Mouse (Mus musculus): ENCODE measurements around the gene Schip1.

- no peak for TF ChIP-seq POLR2A (IDR thresholded peaks at IDR 0.05; ENCODE audit: borderline replicate concordance, control insufficient read depth, low read depth, low read length)
- no peak for TF ChIP-seq CTCF (IDR thresholded peaks at IDR 0.05; ENCODE audit: control insufficient read depth, insufficient read depth, low read length)
Observed at GRCm38 (mm10) chr3:68638703-68639102, 574.1 kb downstream of the Schip1 start.

Data from bone marrow, adult 2 months (tissue).